Comparison of ENCODE assay signal across 8 mouse cellular contexts in the genomic region with DNA sequence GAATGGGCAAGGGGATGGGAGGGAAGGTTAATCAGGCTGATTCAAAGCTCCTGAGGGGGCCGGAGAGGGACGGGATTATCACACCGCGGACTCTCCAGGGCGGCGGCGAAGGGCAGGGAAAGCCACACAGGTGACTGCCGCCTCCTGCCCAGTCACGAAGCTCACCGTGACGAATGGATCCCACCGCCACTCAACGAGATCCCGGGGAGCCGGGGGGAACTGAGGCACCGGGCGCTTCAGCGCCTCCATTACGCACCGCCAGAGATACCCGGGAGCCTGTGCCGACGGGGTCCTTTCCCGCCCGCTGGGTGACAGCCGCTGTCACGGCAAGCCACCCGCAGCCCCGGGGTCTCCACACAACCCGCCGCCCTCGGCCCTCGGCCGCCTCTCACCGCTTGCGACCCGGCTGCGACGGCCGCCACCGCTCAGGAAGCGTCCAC. TPM values are rescaled to one million over a fixed set of nuclear protein-coding genes. Genes with fewer than 3 reads are reported as not detected.
DNase-seq lines count a peak whose midpoint lies in the region; ATAC-seq lines count a peak whose summit lies in the region.

No protein-coding gene starts in this region.

- H3K4me1 ChIP-seq in forebrain, embryonic 15.5 days, result peaks cover 19% of the 10 kb centered on the region
- H3K4me1 ChIP-seq in liver, embryonic 13.5 days (replicated peaks), result peaks cover 41% of the 10 kb centered on the region
- peaks cover 6% of the 10 kb centered on the region; the same call in 1 of the 2 replicates for H3K4me1 ChIP-seq in stomach, embryonic 15.5 days

- H3K4me3 ChIP-seq in forebrain, embryonic 15.5 days, result peak overlapping the region; percentile 97
- H3K4me3 ChIP-seq in liver, embryonic 13.5 days (replicated peaks), result peak overlapping the region; percentile 99
- H3K4me3 ChIP-seq in stomach, embryonic 15.5 days (replicated peaks), result peak overlapping the region; percentile 81

- peak overlapping the region; percentile 96 for H3K27ac ChIP-seq in forebrain, embryonic 15.5 days (replicated peaks)
- H3K27ac ChIP-seq in liver, embryonic 13.5 days, result peak overlapping the region; percentile 95
- peak overlapping the region; percentile 85 for H3K27ac ChIP-seq in stomach, embryonic 15.5 days

- peaks cover 26% of the 10 kb centered on the region for H3K36me3 ChIP-seq in forebrain, embryonic 15.5 days
- peaks cover 23% of the 10 kb centered on the region for H3K36me3 ChIP-seq in liver, embryonic 13.5 days
- H3K36me3 ChIP-seq in stomach, embryonic 15.5 days, result peaks cover 9% of the 10 kb centered on the region; the same call in 1 of the 2 replicates

- WGBS in forebrain, embryonic 15.5 days, result under 1% methylated on average over 42 of the region's 42 CpGs
- under 1% methylated on average over 40 of the region's 42 CpGs for WGBS in liver, embryonic 13.5 days (ENCODE audit: insufficient replicate concordance)
- WGBS in stomach, embryonic 15.5 days, result under 1% methylated on average over 40 of the region's 42 CpGs

- H3K9ac ChIP-seq in forebrain, embryonic 15.5 days (replicated peaks), result peak overlapping the region; percentile 73
- H3K9ac ChIP-seq in liver, embryonic 13.5 days, result peak overlapping the region; percentile 98
- H3K9ac ChIP-seq in stomach, embryonic 15.5 days, result peak overlapping the region; percentile 60

- no peak for DNase-seq in frontal cortex, postnatal 10 days (ENCODE audit: low spot score in 2 of 2)
- peak; percentile 27 for DNase-seq in spleen, adult 12 weeks (ENCODE audit: low spot score)
- no peak for DNase-seq in spleen, postnatal 14 days (ENCODE audit: low spot score in 2 of 2)
- DNase-seq in liver, embryonic 13.5 days, result peak; percentile 32
- DNase-seq in right cerebral cortex, postnatal 4 days, result no peak

- H3K9me3 ChIP-seq in forebrain, embryonic 15.5 days, result no peaks in the 10 kb centered on the region
- no peaks in the 10 kb centered on the region for H3K9me3 ChIP-seq in liver, embryonic 13.5 days (replicated peaks)
- H3K9me3 ChIP-seq in stomach, embryonic 15.5 days, result no peaks in the 10 kb centered on the region

- H3K4me2 ChIP-seq in forebrain, embryonic 15.5 days (replicated peaks), result peak overlapping the region; percentile 59
- peak overlapping the region; percentile 98 for H3K4me2 ChIP-seq in liver, embryonic 13.5 days
- H3K4me2 ChIP-seq in stomach, embryonic 15.5 days, result peak overlapping the region; percentile 79

- ATAC-seq in frontal cortex, adult (ENCODE audit: low TSS enrichment), result peak; percentile 10
- ATAC-seq in forebrain, embryonic 15.5 days (replicated peaks), result no peak; the same call in none of the 2 replicates
- peak; percentile 63 for ATAC-seq in liver, embryonic 13.5 days (ENCODE audit: low read depth)
- ATAC-seq in stomach, embryonic 15.5 days (ENCODE audit: insufficient read depth, low FRiP score, low read depth), result peak; percentile 54

- H3K27me3 ChIP-seq in forebrain, embryonic 15.5 days, result no peaks in the 10 kb centered on the region
- no peaks in the 10 kb centered on the region for H3K27me3 ChIP-seq in liver, embryonic 13.5 days
- no peaks in the 10 kb centered on the region for H3K27me3 ChIP-seq in stomach, embryonic 15.5 days (replicated peaks)

RNA-seq across cellular contexts. Expression of a gene that starts 0.5 kb away (rescaled TPM):
- 33.7 and 36.0 TPM in 2 replicates for polyA plus RNA-seq in forebrain, embryonic 15.5 days (2015; fragmentation: Nextera tagmentation; extraction: Ambion mirVana)
- 13.0 and 17.5 TPM in 2 replicates for polyA plus RNA-seq in liver, embryonic 13.5 days (2015; fragmentation: Nextera tagmentation; extraction: Ambion mirVana)
- polyA plus RNA-seq in stomach, embryonic 15.5 days (2015; fragmentation: Nextera tagmentation; extraction: Ambion mirVana), result 12.3 and 14.3 TPM in 2 replicates

RNA-seq across cellular contexts. Expression of a gene that starts 33.7 kb away (rescaled TPM):
- 79.5 and 86.3 TPM in 2 replicates for polyA plus RNA-seq in forebrain, embryonic 15.5 days (2015; fragmentation: Nextera tagmentation; extraction: Ambion mirVana)
- 15.8 and 19.0 TPM in 2 replicates for polyA plus RNA-seq in liver, embryonic 13.5 days (2015; fragmentation: Nextera tagmentation; extraction: Ambion mirVana)
- polyA plus RNA-seq in stomach, embryonic 15.5 days (2015; fragmentation: Nextera tagmentation; extraction: Ambion mirVana), result 49.8 and 52.7 TPM in 2 replicates

Comparison
In these comparisons a context has a peak if more than half of its experiments do, and no peak if none do; other contexts are left out.
1. DNase-seq: peak in spleen, adult 12 weeks (single experiment) and liver, embryonic 13.5 days (single experiment); none in frontal cortex, postnatal 10 days (0 of 2), spleen, postnatal 14 days (0 of 2) and right cerebral cortex, postnatal 4 days (single experiment).
2. Peak in every context shown above with its lines, with median percentiles within 50 percentile points of each other: H3K27ac ChIP-seq, H3K4me2 ChIP-seq, H3K4me3 ChIP-seq and H3K9ac ChIP-seq.